Mouse (Mus musculus) adrenal gland, postnatal 4 days (tissue): Measurements from ENCODE around the gene D17H6S53E. TPM values are rescaled to one million over a fixed set of nuclear protein-coding genes. Genes with fewer than 3 reads are reported as not detected.

ENCODE experiments used
- total RNA-seq, 2 experiments: library from RNA; stranded (reverse); gene quantifications; 2 replicates each; pipeline ENCODE4 v1.2.3; 2021

The D17H6S53E gene
- total RNA-seq, 2 experiments from 2014 or later = 29.0 to 30.9 TPM

Other genes starting within 250 kb of the D17H6S53E start
- 10 to 100 TPM; 23.6 to 26.2 TPM for gene Zbtb12, start 246.9 kb upstream of the D17H6S53E start, total RNA-seq
- gene Gm20547, start 244.3 kb upstream of the D17H6S53E start, total RNA-seq = not detected
- 10 to 100 TPM; 39.5 to 50.3 TPM for gene C2, start 228.1 kb upstream of the D17H6S53E start, total RNA-seq
- gene Ehmt2, start 227.9 kb upstream of the D17H6S53E start, total RNA-seq = 100 to 1,000 TPM; 214 to 215 TPM
- 1 to 10 TPM in 1 of 2 experiments, under 1 TPM in 1; 0.93 to 3.8 TPM for gene Slc44a4, start 211.9 kb upstream of the D17H6S53E start, total RNA-seq
- gene Neu1, start 195.1 kb upstream of the D17H6S53E start, total RNA-seq = 10 to 100 TPM; 22.0 to 25.2 TPM
- 10 to 100 TPM; 26.9 to 33.2 TPM for gene Hspa1b, start 167.1 kb upstream of the D17H6S53E start, total RNA-seq
- not detected for gene Gm20481, start 156.5 kb upstream of the D17H6S53E start, total RNA-seq
- gene Hspa1a, start 154.2 kb upstream of the D17H6S53E start, total RNA-seq = 10 to 100 TPM; 12.6 to 14.5 TPM
- 1 to 10 TPM in 1 of 2 experiments, under 1 TPM in 1; 0.39 to 1.3 TPM for gene Hspa1l, start 153.7 kb upstream of the D17H6S53E start, total RNA-seq
- gene Lsm2, start 144.5 kb upstream of the D17H6S53E start, total RNA-seq = 10 to 100 TPM; 50.5 to 54.8 TPM
- 10 to 100 TPM; 77.9 to 89.1 TPM for gene Vars, start 125.4 kb upstream of the D17H6S53E start, total RNA-seq
- gene Vwa7, start 109.8 kb upstream of the D17H6S53E start, total RNA-seq = 1 to 10 TPM; 1.2 to 1.5 TPM
- gene Sapcd1, start 98.4 kb upstream of the D17H6S53E start, total RNA-seq = 1 to 10 TPM; 3.8 to 4.1 TPM
- gene Msh5, start 79.6 kb upstream of the D17H6S53E start, total RNA-seq = 10 to 100 TPM in 1 of 2 experiments, 1 to 10 TPM in 1; 8.2 to 11.0 TPM
- 100 to 1,000 TPM; 137 to 146 TPM for gene Clic1, start 76.4 kb upstream of the D17H6S53E start, total RNA-seq
- 10 to 100 TPM; 55.1 to 67.4 TPM for gene Ddah2, start 67.3 kb upstream of the D17H6S53E start, total RNA-seq
- under 1 TPM; 0.31 to 0.34 TPM for gene Ly6g6c, start 61.0 kb upstream of the D17H6S53E start, total RNA-seq
- gene Mpig6b, start 60.2 kb upstream of the D17H6S53E start, total RNA-seq = under 1 TPM; 0.22 to 0.90 TPM
- gene Ly6g6e, start 49.5 kb upstream of the D17H6S53E start, total RNA-seq = not detected
- 1 to 10 TPM; 2.0 to 2.4 TPM for gene Ly6g6d, start 48.3 kb upstream of the D17H6S53E start, total RNA-seq
- gene Ly6g6f, start 40.8 kb upstream of the D17H6S53E start, total RNA-seq = not detected
- gene Abhd16a, start 37.1 kb upstream of the D17H6S53E start, total RNA-seq = 10 to 100 TPM; 92.8 to 96.8 TPM
- not detected for gene Ly6g5c, start 18.1 kb upstream of the D17H6S53E start, total RNA-seq
- 1 to 10 TPM in 1 of 2 experiments, under 1 TPM in 1; 0.62 to 1.4 TPM for gene Ly6g5b, start 10.9 kb upstream of the D17H6S53E start, total RNA-seq
- gene Gpank1, start 4.9 kb upstream of the D17H6S53E start, total RNA-seq = 10 to 100 TPM; 14.7 TPM
- gene Csnk2b, start 4.3 kb upstream of the D17H6S53E start, total RNA-seq = 100 to 1,000 TPM; 199 to 211 TPM
- gene Apom, start 5.7 kb downstream of the D17H6S53E start, total RNA-seq = 10 to 100 TPM in 1 of 2 experiments, 1 to 10 TPM in 1; 6.9 to 54.4 TPM
- 100 to 1,000 TPM; 425 to 435 TPM for gene Bag6, start 8.8 kb downstream of the D17H6S53E start, total RNA-seq
- gene Prrc2a, start 38.5 kb downstream of the D17H6S53E start, total RNA-seq = 100 to 1,000 TPM; 264 to 295 TPM
- gene Aif1, start 49.7 kb downstream of the D17H6S53E start, total RNA-seq = 10 to 100 TPM in 1 of 2 experiments, 1 to 10 TPM in 1; 9.8 to 10.6 TPM
- 10 to 100 TPM; 11.0 to 13.5 TPM for gene Lst1, start 62.1 kb downstream of the D17H6S53E start, total RNA-seq
- gene Ltb, start 68.1 kb downstream of the D17H6S53E start, total RNA-seq = 1 to 10 TPM; 6.6 to 9.3 TPM
- gene Tnf, start 75.6 kb downstream of the D17H6S53E start, total RNA-seq = under 1 TPM; 0.42 to 0.76 TPM
- gene Lta, start 79.0 kb downstream of the D17H6S53E start, total RNA-seq = under 1 TPM; 0.73 to 0.78 TPM
- not detected for gene Gm16181, start 94.5 kb downstream of the D17H6S53E start, total RNA-seq
- gene Atp6v1g2, start 107.3 kb downstream of the D17H6S53E start, total RNA-seq = 10 to 100 TPM; 11.4 to 12.4 TPM
- gene Nfkbil1, start 109.4 kb downstream of the D17H6S53E start, total RNA-seq = 10 to 100 TPM; 25.6 to 26.0 TPM
- 100 to 1,000 TPM; 364 to 387 TPM for gene Ddx39b, start 115.4 kb downstream of the D17H6S53E start, total RNA-seq
- gene H2-D1, start 136.4 kb downstream of the D17H6S53E start, total RNA-seq = 10 to 100 TPM; 78.4 to 82.3 TPM
- 1 to 10 TPM; 1.2 to 1.6 TPM for gene H2-Q1, start 194.0 kb downstream of the D17H6S53E start, total RNA-seq
- gene H2-Q2, start 215.9 kb downstream of the D17H6S53E start, total RNA-seq = 1 to 10 TPM; 1.0 to 1.3 TPM